Mouse (Mus musculus): ENCODE measurements around the gene Emc9.

Emc9 gene

GRCm38 (mm10) chr14:55590748-55591330 is 5.7 kb upstream of the Emc9 start, which contains the start of gene Psme2:
TSS of gene Psme2 (minus strand) at chr14:55591113.
- DNase-seq (ENCODE audit: low read depth) = peak; percentile 97

- DNase-seq (ENCODE audit: low read depth) = peak; percentile 92
Measured at GRCm38 (mm10) chr14:55589771-55590448, 4.8 kb upstream of the Emc9 start.

GRCm38 (mm10) chr14:55589271-55589670 is 4.2 kb upstream of the Emc9 start:
- no peak for DNase-seq (ENCODE audit: low read depth)

GRCm38 (mm10) chr14:55586149-55586548 is 1.0 kb upstream of the Emc9 start:
- peak; percentile 75 for DNase-seq (ENCODE audit: low read depth)

GRCm38 (mm10) chr14:55585566-55585960 is 461 bp upstream of the Emc9 start:
- DNase-seq (ENCODE audit: low read depth) = no peak

- DNase-seq (ENCODE audit: low read depth) = no peak
Measured at GRCm38 (mm10) chr14:55584303-55584701, 800 bp downstream of the Emc9 start.

GRCm38 (mm10) chr14:55581981-55582681 is 3.0 kb downstream of the Emc9 start:
- peak; percentile 63 for DNase-seq (ENCODE audit: low read depth)

- no peak for DNase-seq (ENCODE audit: low read depth)
Measured at GRCm38 (mm10) chr14:55580731-55581130, 4.4 kb downstream of the Emc9 start.

GRCm38 (mm10) chr14:55579511-55580496 is 5.3 kb downstream of the Emc9 start:
- no peak for DNase-seq (ENCODE audit: low read depth)

- peak; percentile 76 for DNase-seq (ENCODE audit: low read depth)
Measured at GRCm38 (mm10) chr14:55578668-55579269, 6.3 kb downstream of the Emc9 start.

GRCm38 (mm10) chr14:55577871-55578667 is 7.0 kb downstream of the Emc9 start, which contains the start of gene Psme1:
TSS of gene Psme1 (plus strand) at chr14:55578123.
- DNase-seq (ENCODE audit: low read depth) = peak; percentile 92

- no peak for DNase-seq (ENCODE audit: low read depth)
Measured at GRCm38 (mm10) chr14:55576376-55576775, 8.7 kb downstream of the Emc9 start.

- DNase-seq (ENCODE audit: low read depth) = no peak
Measured at GRCm38 (mm10) chr14:55575711-55576110, 9.4 kb downstream of the Emc9 start.

GRCm38 (mm10) chr14:55575302-55575701 is 9.8 kb downstream of the Emc9 start, which contains the start of gene Fitm1:
TSS of gene Fitm1 (plus strand) at chr14:55575617.
- DNase-seq (ENCODE audit: low read depth) = no peak

- no peak for DNase-seq (ENCODE audit: low read depth)
Measured at GRCm38 (mm10) chr14:55571760-55572159, 13.3 kb downstream of the Emc9 start.

GRCm38 (mm10) chr14:55570588-55570987 is 14.5 kb downstream of the Emc9 start:
- no peak for DNase-seq (ENCODE audit: low read depth)

GRCm38 (mm10) chr14:55567496-55567895 is 17.6 kb downstream of the Emc9 start:
- DNase-seq (ENCODE audit: low read depth) = no peak

- no peak for DNase-seq (ENCODE audit: low read depth)
Measured at GRCm38 (mm10) chr14:55565748-55566147, 19.4 kb downstream of the Emc9 start.

- no peak for DNase-seq (ENCODE audit: low read depth)
Measured at GRCm38 (mm10) chr14:55563249-55563648, 21.9 kb downstream of the Emc9 start.

GRCm38 (mm10) chr14:55561860-55562259 is 23.2 kb downstream of the Emc9 start:
- no peak for DNase-seq (ENCODE audit: low read depth)

All from induced T-regulatory cell, adult 2 months (primary cell).